Mouse (Mus musculus) right cerebral cortex, postnatal 25 days (tissue): ENCODE data around the gene Galnt14.

Source experiments
- DNase-seq: peaks from one replicate; pipeline ENCODE4 v3.0.0; 2022

The Galnt14 gene

GRCm38 (mm10) chr17:73568204-73568603 lies 142.0 kb downstream of the Galnt14 start:
- DNase-seq = no peak

- no peak for DNase-seq
Observed at GRCm38 (mm10) chr17:73561149-73561548, 149.1 kb downstream of the Galnt14 start.

- no peak for DNase-seq
Observed at GRCm38 (mm10) chr17:73560208-73560784, 150.0 kb downstream of the Galnt14 start.

GRCm38 (mm10) chr17:73559498-73559897 lies 150.8 kb downstream of the Galnt14 start:
- DNase-seq = no peak

GRCm38 (mm10) chr17:73557101-73557500 lies 153.2 kb downstream of the Galnt14 start:
- DNase-seq = no peak

- DNase-seq = no peak
Observed at GRCm38 (mm10) chr17:73556436-73556835, 153.8 kb downstream of the Galnt14 start.

- DNase-seq = no peak
Observed at GRCm38 (mm10) chr17:73554668-73555067, 155.6 kb downstream of the Galnt14 start.

GRCm38 (mm10) chr17:73548783-73549566 lies 161.3 kb downstream of the Galnt14 start:
- no peak for DNase-seq

GRCm38 (mm10) chr17:73548119-73548518 lies 162.1 kb downstream of the Galnt14 start:
- DNase-seq = no peak

GRCm38 (mm10) chr17:73547483-73547882 lies 162.8 kb downstream of the Galnt14 start:
- DNase-seq = no peak

GRCm38 (mm10) chr17:73541911-73542310 lies 168.3 kb downstream of the Galnt14 start:
- DNase-seq = no peak

GRCm38 (mm10) chr17:73541233-73541570 lies 169.1 kb downstream of the Galnt14 start:
- no peak for DNase-seq

GRCm38 (mm10) chr17:73540409-73541232 lies 169.6 kb downstream of the Galnt14 start:
- DNase-seq = no peak

- no peak for DNase-seq
Observed at GRCm38 (mm10) chr17:73531896-73532295, 178.4 kb downstream of the Galnt14 start.

GRCm38 (mm10) chr17:73522169-73522568 lies 188.1 kb downstream of the Galnt14 start:
- no peak for DNase-seq

GRCm38 (mm10) chr17:73519350-73519749 lies 190.9 kb downstream of the Galnt14 start:
- no peak for DNase-seq

GRCm38 (mm10) chr17:73518359-73518758 lies 191.9 kb downstream of the Galnt14 start:
- peak; percentile 65 for DNase-seq

- peak; percentile 18 for DNase-seq
Observed at GRCm38 (mm10) chr17:73515506-73515905, 194.7 kb downstream of the Galnt14 start.

GRCm38 (mm10) chr17:73514862-73515261 lies 195.4 kb downstream of the Galnt14 start:
- no peak for DNase-seq

GRCm38 (mm10) chr17:73514258-73514657 lies 196.0 kb downstream of the Galnt14 start:
- no peak for DNase-seq

GRCm38 (mm10) chr17:73512844-73513243 lies 197.4 kb downstream of the Galnt14 start:
- no peak for DNase-seq

- no peak for DNase-seq
Observed at GRCm38 (mm10) chr17:73507804-73508535, 202.3 kb downstream of the Galnt14 start.

- DNase-seq = no peak
Observed at GRCm38 (mm10) chr17:73504111-73504510, 206.1 kb downstream of the Galnt14 start.
